Mouse (Mus musculus) adrenal gland, postnatal 14 days (tissue): Measurements from ENCODE around the gene Oxt. TPM values are rescaled to one million over a fixed set of nuclear protein-coding genes. Genes with fewer than 3 reads are reported as not detected.

Experiments used
- DNase-seq: peaks from one replicate; pipeline ENCODE4 v3.0.0; 2021; ENCODE audit warnings: mixed read lengths
- long read RNA-seq, 2 experiments: library from polyadenylated mRNA; stranded (forward); transcript quantifications; one replicate each; pipeline ENCODE4 v2.0.0; 2021
- total RNA-seq: library from RNA; stranded (reverse); gene quantifications from 2 replicates; pipeline ENCODE4 v1.2.3, GENCODE M21; 2021

Oxt gene
- not detected in 2 replicates for total RNA-seq
- long read RNA-seq, experiment 1 = 0 reads
- long read RNA-seq, experiment 2 = 0 reads

DNA sequence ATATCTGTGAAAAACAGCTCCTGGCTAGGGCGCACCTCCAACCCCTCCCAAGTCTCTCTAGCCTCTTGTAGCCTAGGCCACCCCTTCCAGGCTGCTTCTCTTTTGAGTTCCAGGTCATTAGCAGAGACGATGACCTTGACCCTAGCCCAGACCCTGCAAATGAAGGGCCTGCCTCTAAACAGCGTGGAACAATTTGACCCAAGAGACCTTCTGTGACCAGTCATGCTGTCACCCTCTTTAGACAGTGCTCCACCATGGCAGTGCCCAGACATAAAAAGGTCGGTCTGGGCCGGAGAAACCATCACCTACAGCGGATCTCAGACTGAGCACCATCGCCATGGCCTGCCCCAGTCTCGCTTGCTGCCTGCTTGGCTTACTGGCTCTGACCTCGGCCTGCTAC is at the start of gene Oxt:
Oxt (plus strand) TSS at position 301 of the 400 bp plus-strand sequence.
- DNase-seq = no peak

DNA sequence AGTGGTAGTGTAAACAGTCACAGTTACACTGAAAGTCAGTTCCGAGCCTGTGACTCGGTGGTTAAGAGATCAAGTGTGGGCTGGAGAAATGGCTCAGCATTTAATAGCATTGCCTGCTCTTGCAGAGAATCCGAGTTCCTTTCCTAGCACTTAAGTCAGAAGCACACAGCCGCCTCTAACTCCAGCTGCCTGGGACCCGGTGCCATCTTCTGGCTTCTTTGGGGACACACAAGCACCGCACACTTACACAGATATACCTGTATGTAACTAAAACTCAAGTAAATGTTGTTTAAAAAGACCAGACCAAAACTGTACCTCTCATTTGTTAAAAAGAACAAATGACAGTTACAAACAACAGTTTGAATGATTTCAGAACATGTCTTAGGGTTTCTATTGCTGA is 47.5 kb upstream of the Oxt start:
- no peak for DNase-seq

DNA sequence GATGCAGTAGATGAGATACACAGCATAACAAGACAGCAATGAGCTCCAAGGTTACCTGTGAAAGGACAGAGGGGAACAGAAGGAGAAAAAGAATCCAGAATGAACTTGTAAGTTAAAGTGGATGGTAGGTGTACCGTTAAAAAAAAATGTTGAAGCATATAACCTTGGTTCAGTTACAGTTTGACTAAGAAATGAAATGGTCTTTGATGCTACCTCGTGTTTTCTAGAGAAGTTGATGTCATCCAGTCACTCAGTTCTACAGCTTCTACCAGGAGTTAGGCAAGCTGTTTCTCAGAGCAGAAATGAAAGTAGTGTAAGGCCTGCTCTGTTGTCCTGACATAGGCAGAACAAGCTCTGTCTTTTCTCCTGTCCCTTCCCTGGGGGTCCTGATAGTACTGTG is 46.7 kb upstream of the Oxt start:
- DNase-seq = no peak

DNA sequence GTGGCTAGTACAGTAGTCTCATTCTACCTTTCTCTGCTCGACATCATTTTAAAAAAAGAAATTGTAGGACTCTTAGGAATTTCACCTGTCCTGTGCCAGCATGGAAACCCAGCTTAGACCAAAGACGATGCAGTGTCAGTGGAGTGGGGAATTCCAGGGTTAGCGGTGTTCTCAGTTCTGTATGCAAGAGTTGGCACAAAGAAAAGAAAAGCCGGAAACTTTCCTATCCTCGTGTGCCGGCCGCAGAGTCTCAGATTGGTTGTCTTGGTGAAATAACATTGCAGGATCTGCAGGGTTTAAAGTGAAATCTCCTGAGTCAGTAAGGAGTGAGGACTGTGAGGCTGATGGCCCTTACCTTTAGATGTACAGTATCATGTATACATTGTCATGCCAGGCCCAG is 46.0 kb upstream of the Oxt start:
- no peak for DNase-seq

DNA sequence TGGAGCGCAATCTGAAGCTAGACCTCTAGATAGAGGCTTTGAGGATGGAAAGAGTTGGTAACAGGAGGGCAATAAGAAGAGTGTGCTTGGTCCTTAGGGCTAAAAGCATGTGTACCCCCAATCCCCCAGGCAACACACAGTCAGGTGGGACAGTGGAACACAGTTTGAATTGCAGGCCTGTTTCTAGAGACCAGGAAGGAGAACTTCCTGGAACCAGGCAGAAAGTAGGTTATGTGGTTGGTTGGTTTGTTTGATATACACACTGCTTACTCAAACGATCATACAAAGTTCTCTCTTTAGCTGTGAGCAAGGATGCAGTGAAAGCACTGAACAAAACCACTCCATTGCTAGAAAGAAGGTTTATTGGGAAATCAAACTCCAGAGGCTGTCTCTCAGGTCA is 43.8 kb upstream of the Oxt start:
- DNase-seq = no peak

DNA sequence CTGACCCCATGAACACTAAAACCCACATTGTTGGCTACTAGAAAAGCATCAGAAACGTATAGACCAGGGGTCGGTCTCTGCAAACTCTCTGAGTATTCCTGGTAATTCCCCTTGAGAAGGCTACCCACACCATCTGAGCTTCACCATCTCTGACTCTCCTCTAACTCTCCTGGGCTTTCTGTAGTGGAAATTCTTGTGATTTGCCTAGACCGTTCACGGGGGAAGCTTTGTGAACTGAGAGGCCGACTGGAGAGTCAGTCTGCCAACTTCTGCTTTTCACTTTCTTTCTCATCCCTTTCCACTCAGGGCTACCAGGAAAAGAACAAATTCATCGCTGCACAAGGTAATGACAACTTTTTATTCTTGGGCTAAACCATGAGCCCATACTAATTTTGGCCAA is 41.0 kb upstream of the Oxt start:
- DNase-seq = no peak

DNA sequence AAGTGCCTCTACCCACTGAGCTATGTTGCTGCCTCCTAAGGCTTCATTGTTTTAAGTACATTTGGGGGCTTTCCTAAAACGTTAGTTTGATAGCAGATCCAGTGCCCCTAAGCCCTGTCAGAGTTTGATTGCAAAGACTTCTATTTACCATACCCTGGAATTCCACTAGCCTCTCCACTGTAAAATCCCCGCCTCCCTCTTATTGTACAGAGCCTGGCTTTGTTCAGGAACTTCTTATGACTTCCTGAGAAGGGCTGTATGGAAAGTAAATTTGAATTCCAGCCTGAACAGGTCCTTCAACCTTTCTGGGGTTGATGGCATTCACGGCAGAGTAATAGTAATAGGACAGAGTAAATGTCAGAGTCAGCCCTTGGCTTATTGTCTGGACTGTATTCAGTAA is 39.1 kb upstream of the Oxt start:
- no peak for DNase-seq

DNA sequence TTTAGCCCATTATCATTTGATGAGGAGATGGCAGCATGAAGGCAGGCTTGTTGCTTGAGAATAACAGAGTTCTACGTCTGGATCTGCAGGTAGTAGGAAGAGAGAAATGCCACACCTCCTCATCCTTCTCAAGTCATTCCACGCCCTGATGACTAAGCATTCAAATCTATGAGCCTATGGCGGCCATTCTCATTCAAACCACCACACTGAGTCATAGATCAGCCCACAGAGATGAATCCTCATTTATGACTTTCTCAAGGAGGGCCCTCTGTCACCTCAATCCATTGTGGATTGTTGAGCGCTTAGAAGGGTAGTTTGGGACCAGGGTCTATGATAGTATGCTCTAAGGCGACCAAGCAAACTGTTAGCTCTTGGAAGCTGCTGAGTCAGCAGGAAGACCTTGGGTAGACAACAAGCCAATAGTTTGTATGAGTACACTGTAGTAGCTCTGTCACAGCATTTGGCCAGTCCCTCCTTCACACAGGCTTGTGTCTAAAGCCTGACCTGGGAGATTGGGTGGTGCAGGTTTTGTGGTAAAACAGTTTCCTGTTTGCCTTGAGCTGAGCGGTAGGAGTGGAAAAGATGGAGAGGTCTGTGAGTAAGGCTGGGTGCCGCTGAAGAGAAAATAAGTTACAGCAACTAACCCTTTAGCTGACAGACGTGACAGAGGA is 37.0 kb upstream of the Oxt start:
- DNase-seq = no peak

DNA sequence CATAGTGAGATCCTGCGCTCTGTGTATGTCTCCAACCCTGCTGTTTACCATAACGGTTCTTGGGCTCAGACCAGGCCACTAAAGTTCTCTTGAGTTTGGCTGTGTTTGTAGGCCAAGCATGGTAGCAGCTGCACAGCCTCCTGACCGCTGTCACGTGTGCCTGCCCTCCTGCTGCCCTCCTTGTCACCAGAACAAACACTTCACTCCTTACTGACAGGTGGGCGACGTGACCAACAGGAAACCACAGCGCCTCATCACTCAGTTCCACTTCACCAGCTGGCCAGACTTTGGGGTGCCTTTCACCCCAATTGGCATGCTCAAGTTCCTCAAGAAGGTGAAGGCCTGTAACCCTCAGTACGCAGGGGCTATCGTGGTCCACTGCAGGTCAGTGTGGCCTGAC is 35.7 kb upstream of the Oxt start:
- no peak for DNase-seq

DNA sequence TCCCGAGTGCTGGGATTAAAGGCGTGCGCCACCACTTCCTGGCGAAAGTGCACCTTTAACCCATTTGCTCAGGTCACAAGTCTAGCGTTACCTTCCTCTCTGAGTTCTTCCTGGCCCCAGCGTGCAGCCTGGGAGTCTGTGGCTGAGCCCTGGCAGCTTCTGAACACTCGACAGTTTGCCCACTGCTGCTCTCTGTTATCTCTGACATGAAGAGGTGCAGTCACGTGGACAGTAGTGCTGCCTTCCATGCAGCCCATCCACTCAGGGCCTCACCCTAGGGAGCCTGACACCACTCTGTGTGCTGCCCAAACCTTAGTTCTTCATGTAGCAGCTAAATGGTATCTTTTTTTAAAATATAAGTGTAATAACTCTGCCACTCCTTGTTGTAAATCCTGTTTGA is 29.0 kb upstream of the Oxt start:
- DNase-seq = no peak

DNA sequence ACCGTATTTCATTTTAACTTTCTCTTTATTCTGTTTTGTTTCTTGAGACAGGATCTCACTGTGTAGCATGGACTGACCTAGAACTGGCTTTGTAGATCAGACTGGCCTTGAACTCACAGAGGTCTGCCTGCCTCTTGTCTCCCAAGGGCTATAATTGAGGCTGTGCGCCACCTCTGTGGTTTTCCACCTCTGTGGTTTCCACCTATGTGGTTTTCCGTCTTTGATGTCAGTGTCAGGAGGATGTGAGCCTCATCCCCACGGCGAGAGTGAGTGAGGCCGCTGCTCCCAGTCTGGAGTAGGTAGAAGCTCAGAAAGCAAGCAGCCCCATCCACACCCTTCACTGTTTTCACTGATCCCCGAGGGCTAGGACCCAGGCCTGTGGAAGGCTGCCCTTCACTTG is 21.1 kb upstream of the Oxt start:
- DNase-seq = no peak

DNA sequence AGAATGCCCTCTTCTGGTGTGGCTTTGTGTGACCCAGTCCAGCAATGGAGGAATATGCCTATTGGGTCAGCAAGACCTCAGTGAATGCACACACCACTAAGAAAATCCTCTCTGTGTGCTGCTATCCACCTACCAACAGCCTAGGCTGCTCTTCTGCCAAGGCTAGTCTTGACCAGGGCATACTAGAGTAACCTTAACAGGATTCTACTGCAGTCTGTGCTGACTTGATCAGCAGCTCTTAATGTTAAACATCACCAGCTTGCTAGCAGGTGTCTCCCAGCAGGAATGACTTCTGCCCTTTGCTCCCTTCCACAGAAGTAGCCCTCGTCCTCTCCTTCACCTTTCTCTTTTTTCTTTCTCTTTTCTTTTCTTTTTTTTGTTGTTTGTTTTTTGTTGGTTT is 19.7 kb upstream of the Oxt start:
- DNase-seq = no peak

DNA sequence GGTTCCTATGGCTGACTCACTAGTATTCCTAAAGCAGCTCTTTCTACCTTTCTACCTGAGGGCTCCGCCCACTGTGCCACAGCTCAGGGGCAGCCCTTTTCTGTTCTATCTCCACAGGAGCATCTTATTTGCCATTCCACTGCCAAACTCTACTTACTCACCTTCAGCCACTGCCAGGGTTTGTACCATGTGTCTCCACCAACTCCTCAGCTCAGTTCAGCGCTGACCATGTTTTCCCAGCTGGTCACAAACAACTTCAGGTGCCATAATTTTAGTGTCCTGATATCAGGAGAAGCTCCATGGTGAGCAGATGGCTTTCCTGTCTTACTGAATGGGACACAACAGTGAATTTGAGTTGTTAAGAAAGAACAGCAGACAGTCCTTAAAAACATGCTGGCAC is 18.5 kb upstream of the Oxt start:
- no peak for DNase-seq

DNA sequence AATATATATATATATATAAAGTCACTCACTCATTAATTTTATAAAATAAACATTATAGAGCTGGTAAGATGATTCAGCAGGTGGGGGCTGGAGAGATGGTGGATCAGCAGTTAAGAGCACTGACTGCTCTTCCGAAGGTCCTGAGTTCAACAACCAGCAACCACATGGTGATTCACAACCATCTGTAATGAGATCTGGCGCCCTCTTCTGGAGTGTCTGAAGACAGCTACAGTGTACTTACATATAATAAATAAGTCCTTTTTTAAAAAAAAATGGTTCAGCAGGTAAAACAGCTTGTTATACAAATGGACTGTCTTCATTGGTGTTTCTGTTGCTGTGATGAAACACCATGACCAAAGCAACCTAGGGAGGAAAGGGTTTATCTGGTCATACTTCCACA is 18.0 kb upstream of the Oxt start:
- no peak for DNase-seq

DNA sequence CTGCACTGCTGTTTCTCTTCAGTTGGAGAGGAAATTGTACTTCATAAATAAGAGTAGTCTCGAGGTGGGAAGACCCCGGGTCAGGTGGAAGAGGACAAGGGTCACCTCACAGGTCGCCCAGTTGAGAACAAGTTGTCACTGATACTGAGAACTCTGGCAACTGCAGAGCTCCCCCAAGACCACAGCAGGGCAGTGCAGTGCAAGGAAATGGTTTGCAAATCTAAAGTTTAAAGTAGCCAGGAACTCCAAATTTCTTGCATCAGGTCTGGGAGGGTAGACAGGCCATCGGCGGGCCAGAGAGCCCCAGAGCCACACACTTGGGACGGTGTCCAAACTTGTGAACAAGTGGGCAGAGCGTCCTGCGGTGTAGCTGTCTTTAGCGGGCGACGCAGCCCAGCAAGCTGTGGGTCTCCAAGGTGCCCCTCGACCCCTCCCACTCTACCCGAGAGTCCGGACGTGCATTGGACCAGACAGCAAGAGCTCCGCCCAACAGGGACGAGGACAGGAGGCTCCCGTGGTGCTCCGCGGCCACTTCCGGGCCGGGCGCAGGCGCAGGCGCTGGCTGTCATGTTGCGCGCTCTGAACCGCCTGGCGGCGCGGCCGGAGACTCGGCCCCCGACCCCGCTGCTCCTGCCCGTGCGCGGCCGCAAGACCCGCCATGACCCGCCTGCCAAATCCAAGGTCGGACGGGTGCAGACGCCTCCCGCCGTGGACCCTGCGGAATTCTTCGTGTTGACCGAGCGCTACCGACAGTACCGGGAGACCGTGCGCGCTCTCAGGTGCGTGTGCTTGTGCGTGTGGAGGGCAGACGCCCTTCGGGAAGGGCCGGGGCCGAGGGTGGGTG is 12.5 kb upstream of the Oxt start, which contains the start of gene Mrps26:
Mrps26 (plus strand) TSS at position 531 of the 844 bp plus-strand sequence.
- DNase-seq = peak; percentile 96

DNA sequence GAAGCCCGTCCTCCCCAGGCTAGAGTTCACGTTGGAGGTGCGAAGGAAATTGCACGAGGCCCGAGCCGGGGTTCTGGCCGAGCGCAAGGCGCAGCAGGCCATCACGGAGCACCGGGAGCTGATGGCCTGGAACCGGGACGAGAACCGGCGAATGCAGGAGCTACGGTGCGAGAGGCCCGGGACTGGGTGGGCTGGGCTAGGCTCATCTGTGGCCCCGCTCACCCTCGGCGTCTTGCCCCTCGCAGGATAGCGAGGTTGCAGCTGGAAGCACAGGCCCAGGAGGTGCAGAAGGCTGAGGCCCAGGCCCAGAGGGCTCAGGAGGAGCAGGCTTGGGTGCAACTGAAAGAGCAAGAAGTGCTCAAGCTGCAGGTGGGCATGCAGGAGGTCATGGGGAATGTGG is 11.9 kb upstream of the Oxt start:
- no peak for DNase-seq

DNA sequence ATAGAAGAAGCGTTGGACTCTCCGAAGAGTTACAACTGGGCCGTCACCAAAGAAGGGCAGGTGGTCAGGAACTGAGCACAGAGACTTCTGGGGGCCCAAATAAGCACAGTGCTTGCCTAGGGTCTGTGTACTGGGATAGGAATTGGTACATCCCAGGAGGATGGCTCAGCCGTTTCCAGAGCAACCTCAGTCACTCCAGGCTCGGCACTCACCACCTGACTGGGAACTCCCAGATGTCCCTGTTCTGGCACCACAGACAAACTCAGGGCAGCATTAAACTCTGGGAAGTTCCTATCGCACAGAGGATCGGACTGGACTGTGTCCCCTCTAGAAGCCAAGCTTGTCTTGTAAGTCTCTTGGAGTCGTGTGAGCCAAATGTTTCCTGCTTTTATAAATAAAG is 11.0 kb upstream of the Oxt start:
- no peak for DNase-seq

DNA sequence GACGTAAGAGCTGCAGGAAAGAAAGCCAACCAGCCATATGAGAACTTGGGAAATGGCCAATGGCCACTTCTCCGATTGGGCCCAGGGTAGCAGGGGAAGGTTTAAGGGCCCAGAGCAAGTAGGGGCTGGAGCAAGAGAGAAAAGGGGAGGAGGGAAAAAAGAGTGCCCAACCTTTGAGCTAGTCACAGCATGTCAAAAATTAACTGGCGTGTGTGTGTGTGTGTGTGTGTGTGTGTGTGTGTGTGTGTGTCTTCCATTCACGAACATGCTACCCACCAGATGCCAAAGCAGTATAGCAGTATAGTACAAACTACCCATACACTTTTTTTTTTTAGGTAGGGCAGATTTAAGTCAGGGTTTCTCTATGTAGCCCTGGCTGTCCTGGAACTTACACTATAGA is 7.1 kb upstream of the Oxt start:
- no peak for DNase-seq

DNA sequence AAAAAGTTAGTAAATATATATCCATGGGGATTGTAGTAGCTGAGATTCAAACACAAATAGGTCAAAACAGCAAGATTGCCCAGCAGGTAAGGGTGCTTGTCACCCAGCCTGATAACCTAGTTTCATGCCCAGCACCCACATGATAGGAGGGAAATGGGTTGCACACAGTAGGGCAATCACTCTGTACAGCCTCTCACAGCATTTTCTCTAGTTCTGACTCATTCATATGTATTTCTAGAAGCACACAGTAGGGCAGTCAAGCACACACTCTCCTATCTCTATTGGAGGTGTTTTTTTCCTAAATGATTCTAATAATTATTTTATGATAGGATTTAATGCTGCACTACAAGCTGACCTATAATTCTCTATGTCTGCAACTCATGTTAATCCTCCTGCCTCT is 6.0 kb upstream of the Oxt start:
- no peak for DNase-seq

DNA sequence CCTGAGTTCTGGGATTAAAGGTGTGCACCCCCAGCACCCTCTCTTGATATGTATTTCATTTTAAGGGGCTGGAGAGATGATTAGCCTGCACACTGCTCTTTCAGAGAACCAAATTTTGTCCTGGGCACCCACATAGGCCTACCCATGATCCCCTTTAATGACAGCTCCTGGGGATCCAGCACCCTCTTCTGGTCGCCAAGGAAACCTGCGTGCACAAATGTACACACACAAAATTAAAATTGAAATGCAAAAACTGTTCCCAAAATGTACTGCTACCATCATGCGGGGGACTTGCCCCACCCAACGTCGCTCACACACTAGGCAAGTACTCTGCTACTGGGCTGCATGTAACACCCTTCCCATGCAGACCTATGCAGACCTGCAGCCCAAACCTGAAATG is 1.0 kb upstream of the Oxt start:
- no peak for DNase-seq

DNA sequence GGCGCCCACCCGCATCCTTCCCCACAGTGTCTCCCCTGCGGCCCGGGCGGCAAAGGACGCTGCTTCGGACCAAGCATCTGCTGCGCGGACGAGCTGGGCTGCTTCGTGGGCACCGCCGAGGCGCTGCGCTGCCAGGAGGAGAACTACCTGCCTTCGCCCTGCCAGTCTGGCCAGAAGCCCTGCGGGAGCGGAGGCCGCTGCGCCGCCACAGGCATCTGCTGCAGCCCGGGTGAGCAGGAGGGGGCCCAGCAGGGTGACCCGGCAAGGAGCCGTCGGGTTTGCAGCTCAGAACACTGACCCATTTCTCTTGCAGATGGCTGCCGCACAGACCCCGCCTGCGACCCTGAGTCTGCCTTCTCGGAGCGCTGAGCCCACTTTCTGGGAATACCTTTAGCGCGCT is 591 bp downstream of the Oxt start:
- peak; percentile 40 for DNase-seq

DNA sequence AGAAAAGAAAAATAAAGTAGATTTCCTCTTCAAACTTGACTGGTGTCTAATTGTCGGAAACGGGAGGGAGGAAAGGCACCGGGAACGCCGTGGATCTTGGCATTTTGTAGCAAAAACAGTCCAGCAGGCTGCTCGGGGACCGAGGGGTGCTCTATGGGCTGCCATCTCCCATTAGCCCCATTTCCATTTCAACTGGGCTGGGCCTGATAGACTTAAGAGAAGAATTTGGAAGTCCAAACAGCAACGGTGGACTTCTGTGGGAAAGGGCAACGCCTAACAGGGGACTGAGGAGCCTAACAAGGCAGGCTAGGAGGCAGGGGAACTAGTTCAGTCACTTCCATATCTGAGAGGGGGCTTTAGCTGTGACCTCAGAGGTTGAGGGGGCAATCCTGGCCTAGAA is 1.0 kb downstream of the Oxt start:
- DNase-seq = no peak

DNA sequence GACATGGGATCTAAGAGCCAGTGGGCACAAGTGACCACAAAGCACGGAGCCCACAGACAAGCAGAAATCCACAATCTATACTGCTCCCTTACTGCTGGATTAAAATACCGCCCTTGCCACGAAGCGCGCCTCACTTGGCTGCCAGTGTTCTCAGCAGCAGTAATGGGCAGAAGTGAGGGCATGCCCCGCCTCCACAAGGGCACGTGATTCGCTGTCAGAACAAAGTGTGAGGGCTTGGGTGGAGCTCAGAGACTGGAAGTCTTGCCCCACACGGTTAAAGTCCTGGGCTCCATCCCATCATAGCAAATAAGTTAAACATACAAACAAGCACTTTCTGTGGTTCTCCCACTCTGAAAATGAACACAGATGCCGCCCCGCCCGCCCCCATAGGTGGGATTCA is 1.7 kb downstream of the Oxt start:
- DNase-seq = peak; percentile 64

DNA sequence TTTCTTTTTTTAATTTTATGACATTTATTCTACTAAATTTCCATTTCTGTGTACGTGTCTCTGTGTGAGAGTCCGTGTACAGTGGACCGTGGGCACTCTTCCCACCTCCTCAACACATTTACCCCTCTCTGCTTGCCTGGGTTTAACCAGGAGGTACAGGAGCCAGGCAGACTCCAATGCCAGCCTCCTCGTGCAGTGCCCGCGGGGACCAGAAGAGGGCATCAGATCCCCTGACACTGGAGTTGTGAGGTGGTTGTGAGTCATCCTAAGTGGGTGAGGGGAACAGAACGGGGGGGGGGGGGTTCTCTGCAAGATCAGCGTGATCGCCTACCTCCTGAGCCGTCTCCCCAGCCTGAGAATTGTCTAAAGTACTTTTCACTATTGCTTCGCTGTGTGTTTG is 2.2 kb downstream of the Oxt start:
- peak; percentile 87 for DNase-seq
